Mouse (Mus musculus): Measurements from ENCODE around the gene Blmh. TPM values are rescaled to one million over a fixed set of nuclear protein-coding genes. Genes with fewer than 3 reads are reported as not detected.

Blmh gene
- polyA plus RNA-seq (2015; fragmentation: Illumina TruSeq; extraction: RNeasy Lipid Tissue Mini Kit (QIAGEN cat#74804); ENCODE audit: insufficient read depth, low replicate concordance): 65.2 TPM

GRCm38 (mm10) chr11:76924759-76925236, at the start of gene Blmh:
Gene Blmh, plus strand, starts transcription at chr11:76924809.

DNA sequence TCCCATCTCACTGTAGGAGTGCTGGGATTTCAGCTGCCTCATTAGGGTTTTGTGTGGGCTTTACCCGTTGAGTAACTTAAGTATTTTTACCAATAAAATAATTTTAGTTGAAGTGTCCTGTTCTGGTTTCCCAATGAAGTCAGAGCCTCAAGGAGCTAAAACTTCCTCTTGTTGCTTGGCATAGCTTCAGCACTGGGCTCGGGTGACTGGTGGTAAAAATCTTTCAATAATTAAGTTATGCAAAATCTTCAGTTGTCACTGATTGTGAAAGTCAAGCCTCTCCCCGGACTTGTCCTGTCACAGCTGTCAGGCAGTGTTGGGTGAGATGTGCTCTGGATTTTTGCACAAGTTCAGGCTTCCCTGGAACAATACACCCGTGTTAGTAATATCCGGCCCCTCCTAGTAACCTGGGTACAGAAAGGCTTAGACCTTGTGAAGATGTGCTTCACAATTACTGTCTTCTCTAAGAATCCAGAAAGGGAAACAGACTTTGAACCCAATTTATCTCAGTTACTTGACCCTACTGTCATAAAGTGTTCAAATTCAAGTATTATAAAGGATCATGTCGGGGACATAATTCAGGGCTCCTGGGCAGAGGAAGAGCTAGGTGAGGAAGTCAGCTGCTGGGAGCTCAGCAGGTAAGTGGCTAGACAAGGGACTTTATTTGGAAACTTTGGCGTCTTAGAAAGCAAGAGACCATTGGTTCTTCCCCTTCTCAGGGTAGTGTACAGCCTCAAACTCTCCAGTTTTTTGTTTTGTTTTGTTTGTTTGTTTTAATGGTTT, 22.8 kb upstream of the Blmh start, which contains the start of gene Tmigd1:
Gene Tmigd1 (plus strand): TSS at position 581 of the 783 bp plus-strand sequence.

GRCm38 (mm10) chr11:76997916-76998704, 73.5 kb downstream of the Blmh start, which contains the start of gene Slc6a4:
Gene Slc6a4, plus strand, starts transcription at chr11:76998603.

Other genes starting within 250 kb of the Blmh start
- 1.4 TPM for gene Trarg1, start 245.0 kb upstream of the Blmh start, polyA plus RNA-seq (2015; fragmentation: Illumina TruSeq; extraction: RNeasy Lipid Tissue Mini Kit (QIAGEN cat#74804); ENCODE audit: insufficient read depth, low replicate concordance)
- gene Gosr1, start 161.2 kb upstream of the Blmh start, polyA plus RNA-seq (2015; fragmentation: Illumina TruSeq; extraction: RNeasy Lipid Tissue Mini Kit (QIAGEN cat#74804); ENCODE audit: insufficient read depth, low replicate concordance): 43.6 TPM
- 14.8 TPM for gene Cpd, start 77.8 kb upstream of the Blmh start, polyA plus RNA-seq (2015; fragmentation: Illumina TruSeq; extraction: RNeasy Lipid Tissue Mini Kit (QIAGEN cat#74804); ENCODE audit: insufficient read depth, low replicate concordance)
- gene Tmigd1, start 22.6 kb upstream of the Blmh start, polyA plus RNA-seq (2015; fragmentation: Illumina TruSeq; extraction: RNeasy Lipid Tissue Mini Kit (QIAGEN cat#74804); ENCODE audit: insufficient read depth, low replicate concordance): not detected
- gene Slc6a4, start 73.8 kb downstream of the Blmh start, polyA plus RNA-seq (2015; fragmentation: Illumina TruSeq; extraction: RNeasy Lipid Tissue Mini Kit (QIAGEN cat#74804); ENCODE audit: insufficient read depth, low replicate concordance): 2.7 TPM
- 34.9 TPM for gene Nsrp1, start 153.6 kb downstream of the Blmh start, polyA plus RNA-seq (2015; fragmentation: Illumina TruSeq; extraction: RNeasy Lipid Tissue Mini Kit (QIAGEN cat#74804); ENCODE audit: insufficient read depth, low replicate concordance)